Mouse (Mus musculus): ENCODE measurements at regions not wholly inside any gene's neighbourhood (a gene's known extent, or its start where the extent isn't known, plus 50 kb on each side); places are given as distances from the start of the nearest gene placed in this dataset.

- H3K4me3 ChIP-seq (ENCODE audit: insufficient read depth, low read depth, low read length), result no peak overlapping the region
- WGBS, result 73% methylated on average over 6 of the region's 6 CpGs
These were observed 303.4 kb upstream of the Adamts9 start for GRCm38 (mm10) chr6:93246498-93247242.

GRCm38 (mm10) chr6:93235550-93235949 lies 292.3 kb upstream of the Adamts9 start:
- Histone ChIP-seq H3K4me3 (ENCODE audit: insufficient read depth, low read depth, low read length) (no peak overlapping the region), H3K27ac (replicated peaks; ENCODE audit: insufficient read depth, low read depth, low read length) (no peak overlapping the region), H3K27me3 (ENCODE audit: control insufficient read depth, insufficient read depth, low read length) (no peaks in the 10 kb centered on the region), H3K9ac (ENCODE audit: low read depth, low read length) (no peak overlapping the region), H3K4me1 (ENCODE audit: control insufficient read depth, insufficient read depth, low read length) (no peaks in the 10 kb centered on the region; the same call in 1 of the 2 replicates), H3K36me3 (ENCODE audit: control insufficient read depth, insufficient read depth, low read length) (no peaks in the 10 kb centered on the region), H3K79me2 (ENCODE audit: control insufficient read depth, insufficient read depth, low read length) (no peaks in the 10 kb centered on the region)
- TF ChIP-seq POLR2A (IDR thresholded peaks at IDR 0.05; ENCODE audit: extremely low read depth, insufficient read depth, low read length), result no peak
- TF ChIP-seq CTCF (IDR thresholded peaks at IDR 0.05; ENCODE audit: low read depth, low read length), result no peak
- WGBS, result 83% methylated on average over 5 of the region's 5 CpGs
- no peak for DNase-seq (ENCODE audit: extremely low read depth, low read depth, low spot score)

More at GRCm38 (mm10) chr6:93246498-93247242, 303.4 kb upstream of the Adamts9 start:
- TF ChIP-seq POLR2A (IDR thresholded peaks at IDR 0.05; ENCODE audit: extremely low read depth, insufficient read depth, low read length) (no peak), CTCF (IDR thresholded peaks at IDR 0.05; ENCODE audit: low read depth, low read length) (no peak)
- H3K27ac ChIP-seq (replicated peaks; ENCODE audit: insufficient read depth, low read depth, low read length), result no peak overlapping the region
- no peaks in the 10 kb centered on the region for H3K79me2 ChIP-seq (ENCODE audit: control insufficient read depth, insufficient read depth, low read length)
- no peak for DNase-seq (ENCODE audit: extremely low read depth, low read depth, low spot score)
- no peaks in the 10 kb centered on the region for H3K27me3 ChIP-seq (ENCODE audit: control insufficient read depth, insufficient read depth, low read length)
- H3K36me3 ChIP-seq (ENCODE audit: control insufficient read depth, insufficient read depth, low read length), result no peaks in the 10 kb centered on the region
- no peak overlapping the region for H3K9ac ChIP-seq (ENCODE audit: low read depth, low read length)
- H3K4me1 ChIP-seq (ENCODE audit: control insufficient read depth, insufficient read depth, low read length), result no peaks in the 10 kb centered on the region

- H3K27ac ChIP-seq (replicated peaks; ENCODE audit: insufficient read depth, low read depth, low read length), result no peak overlapping the region
- no peaks in the 10 kb centered on the region for H3K79me2 ChIP-seq (ENCODE audit: control insufficient read depth, insufficient read depth, low read length)
- WGBS, result 77% methylated on average over 9 of the region's 9 CpGs
These were observed 289.3 kb upstream of the Adamts9 start for GRCm38 (mm10) chr6:93232636-93233035.

GRCm38 (mm10) chr6:93230450-93230849 lies 287.2 kb upstream of the Adamts9 start:
- 72% methylated on average over 5 of the region's 5 CpGs for WGBS
- no peak for TF ChIP-seq POLR2A (IDR thresholded peaks at IDR 0.05; ENCODE audit: extremely low read depth, insufficient read depth, low read length)
- no peak for TF ChIP-seq CTCF (IDR thresholded peaks at IDR 0.05; ENCODE audit: low read depth, low read length)

More at GRCm38 (mm10) chr6:93232636-93233035, 289.3 kb upstream of the Adamts9 start:
- H3K36me3 ChIP-seq (ENCODE audit: control insufficient read depth, insufficient read depth, low read length), result no peaks in the 10 kb centered on the region
- no peak overlapping the region for H3K4me3 ChIP-seq (ENCODE audit: insufficient read depth, low read depth, low read length)
- no peak for DNase-seq (ENCODE audit: extremely low read depth, low read depth, low spot score)
- no peak overlapping the region for H3K9ac ChIP-seq (ENCODE audit: low read depth, low read length)
- TF ChIP-seq CTCF (IDR thresholded peaks at IDR 0.05; ENCODE audit: low read depth, low read length), result no peak
- no peak for TF ChIP-seq POLR2A (IDR thresholded peaks at IDR 0.05; ENCODE audit: extremely low read depth, insufficient read depth, low read length)
- no peaks in the 10 kb centered on the region for H3K4me1 ChIP-seq (ENCODE audit: control insufficient read depth, insufficient read depth, low read length)
- no peaks in the 10 kb centered on the region for H3K27me3 ChIP-seq (ENCODE audit: control insufficient read depth, insufficient read depth, low read length)

DNA sequence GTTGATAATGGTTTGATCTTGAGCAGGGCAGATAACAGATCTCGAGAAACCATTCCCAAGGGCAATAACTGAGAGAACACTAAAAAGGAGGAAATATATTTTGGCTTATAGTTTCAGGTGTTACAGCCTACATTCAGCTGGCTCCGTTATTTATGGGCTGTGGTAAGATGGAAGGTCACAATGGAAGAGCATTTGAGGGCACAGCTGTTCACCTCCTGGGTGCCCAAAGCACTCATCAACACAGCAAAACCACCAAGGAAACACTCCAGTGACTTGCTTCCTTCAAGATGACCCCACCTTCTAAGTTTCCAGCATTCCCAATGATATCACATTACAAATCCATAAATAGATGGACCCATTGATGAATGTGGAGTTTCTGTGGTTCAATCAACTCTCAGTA lies 286.0 kb upstream of the Adamts9 start:
- Histone ChIP-seq H3K36me3 (ENCODE audit: control insufficient read depth, insufficient read depth, low read length) (no peaks in the 10 kb centered on the region), H3K4me3 (ENCODE audit: insufficient read depth, low read depth, low read length) (no peak overlapping the region), H3K27ac (replicated peaks; ENCODE audit: insufficient read depth, low read depth, low read length) (no peak overlapping the region), H3K9ac (ENCODE audit: low read depth, low read length) (no peak overlapping the region), H3K79me2 (ENCODE audit: control insufficient read depth, insufficient read depth, low read length) (no peaks in the 10 kb centered on the region), H3K27me3 (ENCODE audit: control insufficient read depth, insufficient read depth, low read length) (no peaks in the 10 kb centered on the region; the same call in 1 of the 2 replicates), H3K4me1 (ENCODE audit: control insufficient read depth, insufficient read depth, low read length) (no peaks in the 10 kb centered on the region)
- 83% methylated on average over 2 of the region's 2 CpGs for WGBS
- TF ChIP-seq POLR2A (IDR thresholded peaks at IDR 0.05; ENCODE audit: extremely low read depth, insufficient read depth, low read length), result no peak
- TF ChIP-seq CTCF (IDR thresholded peaks at IDR 0.05; ENCODE audit: low read depth, low read length), result no peak
- DNase-seq (ENCODE audit: extremely low read depth, low read depth, low spot score), result no peak

More at GRCm38 (mm10) chr6:93230450-93230849, 287.2 kb upstream of the Adamts9 start:
- Histone ChIP-seq H3K27me3 (ENCODE audit: control insufficient read depth, insufficient read depth, low read length) (no peaks in the 10 kb centered on the region; the same call in 1 of the 2 replicates), H3K4me1 (ENCODE audit: control insufficient read depth, insufficient read depth, low read length) (no peaks in the 10 kb centered on the region), H3K79me2 (ENCODE audit: control insufficient read depth, insufficient read depth, low read length) (no peaks in the 10 kb centered on the region), H3K9ac (ENCODE audit: low read depth, low read length) (no peak overlapping the region), H3K27ac (replicated peaks; ENCODE audit: insufficient read depth, low read depth, low read length) (no peak overlapping the region), H3K4me3 (ENCODE audit: insufficient read depth, low read depth, low read length) (no peak overlapping the region), H3K36me3 (ENCODE audit: control insufficient read depth, insufficient read depth, low read length) (no peaks in the 10 kb centered on the region)
- no peak for DNase-seq (ENCODE audit: extremely low read depth, low read depth, low spot score)

All from liver, adult 2 months (tissue).